Mouse (Mus musculus) myocyte (in vitro differentiated cells): ENCODE data around the gene Smurf2.

ENCODE experiments used
- CEBPB ChIP-seq: IDR thresholded peaks from 2 replicates; pipeline ENCODE4 v1.6.1; 2011; ENCODE audit warnings: mild to moderate bottlenecking, moderate library complexity; ENCODE audit not compliant: poor library complexity, insufficient read depth, severe bottlenecking
- E2F4 ChIP-seq: IDR thresholded peaks from one replicate; pipeline ENCODE4 v1.6.1; 2011; ENCODE audit warnings: mild to moderate bottlenecking, control low read depth, moderate library complexity; ENCODE audit not compliant: insufficient read depth
- MAX ChIP-seq: IDR thresholded peaks from one replicate; pipeline ENCODE4 v1.6.1; 2011; ENCODE audit warnings: low read depth, mild to moderate bottlenecking, control low read depth
- MYOD1 ChIP-seq, 3 experiments: IDR thresholded peaks; one replicate each; pipeline ENCODE4 v1.6.1; 2011; ENCODE audit warnings: control low read depth in 2 of 3, low read depth in 2 of 3, mild to moderate bottlenecking in 2 of 3, moderate library complexity in 1 of 3; ENCODE audit not compliant: insufficient read length in 2 of 3, control insufficient read depth in 1 of 3
- POLR2A ChIP-seq: IDR thresholded peaks from one replicate; pipeline ENCODE4 v1.6.1; 2011; ENCODE audit warnings: low read depth, mild to moderate bottlenecking, control low read depth, moderate library complexity; ENCODE audit not compliant: insufficient read length
- POLR2AphosphoS2 ChIP-seq: IDR thresholded peaks from one replicate; pipeline ENCODE4 v1.6.1; 2011; ENCODE audit warnings: low read depth, control low read depth; ENCODE audit not compliant: insufficient read length
- REST ChIP-seq: IDR thresholded peaks from one replicate; pipeline ENCODE4 v1.6.1; 2011; ENCODE audit warnings: mild to moderate bottlenecking, control low read depth, moderate library complexity; ENCODE audit not compliant: insufficient read depth, insufficient read length
- SRF ChIP-seq: IDR thresholded peaks from one replicate; pipeline ENCODE4 v1.6.1; 2011; ENCODE audit warnings: low read depth; ENCODE audit not compliant: control insufficient read depth, insufficient read length
- TCF12 ChIP-seq: IDR thresholded peaks from one replicate; pipeline ENCODE4 v1.6.1; 2011; ENCODE audit warnings: mild to moderate bottlenecking, control low read depth; ENCODE audit not compliant: poor library complexity, insufficient read depth, severe bottlenecking
- USF1 ChIP-seq: IDR thresholded peaks from one replicate; pipeline ENCODE4 v1.6.1; 2011; ENCODE audit warnings: low read depth, mild to moderate bottlenecking, control low read depth, moderate library complexity

DNA sequence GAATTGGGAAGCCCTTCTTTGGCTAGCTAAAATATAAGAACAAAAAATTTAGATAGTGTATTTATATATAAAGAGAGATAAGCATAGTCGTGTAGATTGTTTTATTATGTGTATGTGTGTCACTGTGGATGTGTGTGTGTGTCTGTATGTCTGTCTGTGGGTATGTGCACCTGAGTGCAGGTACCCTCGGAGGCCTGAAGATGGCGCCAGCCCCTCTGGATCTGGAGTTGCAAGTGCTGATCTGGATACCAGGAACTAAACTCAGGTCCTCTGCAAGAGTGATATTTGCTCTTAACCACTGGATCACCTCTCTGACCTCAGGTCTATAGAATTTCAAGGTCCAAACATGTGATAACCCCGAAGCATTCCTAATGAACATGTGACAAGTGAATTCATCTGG lies 45.4 kb upstream of the Smurf2 start:
- TF ChIP-seq SRF (no peak), POLR2A (no peak), TCF12 (no peak), CEBPB (no peak), POLR2AphosphoS2 (no peak), USF1 (no peak), E2F4 (no peak), REST (no peak), MYOD1 (IDR thresholded peaks at IDR 0.05; ENCODE audit: control insufficient read depth in 1 of 3, insufficient read length in 2 of 3, low read depth in 2 of 3) (no peak), MAX (no peak)
